Mouse (Mus musculus): ENCODE data around the gene Phf5a.
"Not testable (repeated sequence)": the region's sequence is repeated elsewhere in the genome, so short reads cannot be mapped to it uniquely, and the experiment has no call there.

The Phf5a gene

DNA sequence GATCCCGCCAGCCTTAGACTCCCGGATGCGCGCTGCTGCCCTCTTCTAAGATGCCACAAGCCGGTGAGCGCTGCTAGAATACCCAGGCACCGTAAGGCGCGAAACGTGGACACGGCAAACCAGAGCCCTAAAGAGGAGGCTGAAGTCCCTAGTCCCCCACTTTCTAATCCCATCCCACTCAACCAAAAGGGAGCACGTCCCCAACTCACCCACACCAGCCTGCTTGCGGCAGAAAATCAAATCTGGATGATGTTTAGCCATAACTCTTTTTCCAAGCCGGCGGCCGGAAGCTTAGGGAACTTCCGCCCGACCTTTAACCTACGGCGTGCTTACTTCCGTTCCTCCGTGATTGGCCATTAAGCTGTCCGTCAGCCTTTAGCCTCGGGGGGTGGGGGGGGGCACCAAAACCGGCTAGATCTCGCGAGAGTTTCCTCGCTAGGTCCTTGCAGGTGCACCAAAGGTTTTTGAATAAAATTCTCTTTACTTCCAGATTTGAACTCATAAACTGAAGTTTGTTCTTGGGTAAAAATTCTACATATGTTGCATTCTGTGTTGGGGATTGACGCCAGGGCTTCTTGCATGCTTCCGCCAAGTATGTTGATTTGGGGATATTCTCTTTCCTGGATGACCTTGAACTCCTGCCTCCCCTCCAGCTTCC is at the start of gene Phf5a:
Gene Phf5a, minus strand, starts transcription at position 308 of the 658 bp plus-strand sequence.
- peaks cover 19% of the 10 kb centered on the region for H3K36me3 ChIP-seq (ENCODE audit: control insufficient read depth, insufficient read depth, low read length, poor library complexity, severe bottlenecking)
- H3K27me3 ChIP-seq (ENCODE audit: control insufficient read depth, insufficient read depth, low read length, poor library complexity, severe bottlenecking), result no peaks in the 10 kb centered on the region
- DNase-seq (ENCODE audit: low read depth, low spot score), result peak; percentile 98

DNA sequence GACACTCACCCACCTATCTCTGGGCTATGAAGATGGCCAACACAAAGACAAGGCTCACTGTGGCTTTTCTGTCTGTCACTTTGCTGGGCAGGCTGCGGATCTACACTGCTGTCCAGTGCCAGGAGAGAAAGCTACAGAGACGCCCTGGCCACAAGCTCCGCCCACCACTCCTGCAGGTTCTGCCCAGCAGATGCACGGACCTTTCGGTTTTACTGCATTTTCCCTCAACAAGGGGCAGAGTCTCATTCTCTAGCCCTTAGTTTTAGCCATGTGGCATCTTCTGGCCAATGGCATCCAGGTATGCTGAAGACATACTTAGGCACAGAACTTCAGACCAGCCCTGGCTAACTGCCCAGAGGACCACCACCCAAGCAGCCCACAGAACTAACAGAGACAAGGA is 49.5 kb upstream of the Phf5a start:
- DNase-seq (ENCODE audit: low read depth, low spot score), result no peak
- H3K36me3 ChIP-seq (ENCODE audit: control insufficient read depth, insufficient read depth, low read length, poor library complexity, severe bottlenecking), result no peaks in the 10 kb centered on the region
- H3K27me3 ChIP-seq (ENCODE audit: control insufficient read depth, insufficient read depth, low read length, poor library complexity, severe bottlenecking), result no peaks in the 10 kb centered on the region

DNA sequence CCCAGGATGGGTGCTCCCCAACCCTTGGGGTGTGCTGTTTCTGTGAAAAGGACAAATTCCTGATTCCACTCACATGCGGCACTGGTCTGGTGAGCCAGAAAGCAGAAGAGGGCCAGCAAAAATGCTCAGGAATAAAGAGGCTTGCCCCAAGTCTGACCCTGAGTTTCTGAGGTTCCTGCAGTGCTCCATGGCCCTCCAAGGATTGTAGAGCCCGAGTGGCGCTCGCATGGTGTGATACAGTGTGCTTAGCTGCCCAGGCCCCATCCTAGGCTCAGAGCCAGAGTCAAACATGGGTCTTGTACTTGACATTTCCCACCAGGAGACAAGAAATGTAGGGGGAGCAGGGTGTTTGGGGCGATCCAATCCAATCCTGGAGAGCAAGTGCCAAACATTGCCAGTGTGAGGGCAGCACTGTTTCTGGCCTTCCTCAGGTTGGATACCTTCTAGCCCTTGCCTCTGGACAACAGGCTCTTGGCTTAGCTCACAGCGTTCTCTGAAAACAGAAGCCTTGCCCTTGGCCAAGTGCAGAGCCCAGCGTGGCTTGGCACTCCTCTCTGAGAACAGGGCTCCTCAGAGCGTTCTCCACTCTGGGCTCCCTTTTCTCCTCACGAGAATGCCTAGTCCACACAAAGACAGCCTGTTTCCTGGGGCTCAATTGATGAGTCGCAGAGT is 49.0 kb upstream of the Phf5a start:
- Histone ChIP-seq H3K27me3 (ENCODE audit: control insufficient read depth, insufficient read depth, low read length, poor library complexity, severe bottlenecking) (no peaks in the 10 kb centered on the region), H3K36me3 (ENCODE audit: control insufficient read depth, insufficient read depth, low read length, poor library complexity, severe bottlenecking) (no peaks in the 10 kb centered on the region)
- no peak for DNase-seq (ENCODE audit: low read depth, low spot score)

DNA sequence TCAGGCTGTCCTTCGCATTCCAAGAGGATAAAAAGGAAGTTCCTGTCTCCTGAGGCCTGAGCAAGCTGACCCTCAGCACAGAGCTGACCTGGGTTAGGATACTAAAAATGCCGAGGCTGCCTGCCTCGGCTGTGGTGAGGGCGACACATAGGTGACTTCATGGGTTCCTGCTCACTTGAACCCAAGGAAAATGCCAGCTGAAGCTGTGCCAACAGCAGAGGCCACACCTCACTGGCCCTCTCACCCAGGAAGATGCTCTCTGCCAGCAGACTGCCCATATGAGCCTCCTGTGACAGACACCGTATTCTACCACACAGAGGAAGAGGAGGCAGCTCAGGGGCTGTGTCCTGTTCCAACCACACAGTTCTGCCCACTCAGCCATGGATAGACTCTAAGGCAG is 47.4 kb upstream of the Phf5a start:
- no peak for DNase-seq (ENCODE audit: low read depth, low spot score)
- Histone ChIP-seq H3K27me3 (ENCODE audit: control insufficient read depth, insufficient read depth, low read length, poor library complexity, severe bottlenecking) (no peaks in the 10 kb centered on the region), H3K36me3 (ENCODE audit: control insufficient read depth, insufficient read depth, low read length, poor library complexity, severe bottlenecking) (no peaks in the 10 kb centered on the region; the same call in 1 of the 2 replicates)

DNA sequence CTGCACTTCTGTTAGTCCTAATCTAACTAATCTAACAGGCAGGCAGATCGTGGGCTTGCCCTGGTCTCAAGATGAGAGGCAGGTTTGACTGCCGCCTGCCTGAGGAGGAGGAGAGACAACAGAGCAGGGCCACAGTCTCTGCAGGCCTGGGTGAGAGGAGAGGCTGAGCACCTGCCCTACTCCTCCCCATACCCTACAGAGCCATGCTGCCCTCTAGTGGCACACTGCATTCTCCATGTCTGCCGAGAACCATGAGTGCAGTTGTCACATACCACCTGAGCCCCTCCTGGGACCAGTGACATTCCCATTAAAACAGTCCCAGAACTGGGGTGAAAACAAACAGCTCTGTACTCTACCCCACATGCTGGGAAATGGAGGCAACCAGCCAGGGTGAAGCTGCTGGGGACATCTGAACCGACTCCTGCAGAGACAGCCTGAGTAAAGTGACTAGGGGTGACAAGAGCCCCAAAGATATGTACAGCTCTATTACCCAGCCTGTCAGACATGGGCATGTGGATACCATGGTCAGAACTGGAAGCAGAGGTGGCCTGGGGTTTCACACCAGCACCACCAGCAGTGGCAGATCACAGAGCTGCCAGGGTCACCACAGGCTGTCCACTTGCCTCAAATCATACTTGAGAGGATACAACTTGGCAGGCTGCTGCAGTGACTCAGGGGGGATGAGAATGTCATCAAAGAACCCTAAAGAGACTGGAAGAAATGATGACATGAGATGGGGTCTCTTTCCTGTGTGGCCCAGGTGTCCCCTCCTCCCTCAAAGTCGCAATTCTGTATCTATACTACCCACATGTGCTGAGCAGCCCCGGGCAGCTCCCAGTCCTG is 46.1 kb upstream of the Phf5a start:
- Histone ChIP-seq H3K27me3 (ENCODE audit: control insufficient read depth, insufficient read depth, low read length, poor library complexity, severe bottlenecking) (no peaks in the 10 kb centered on the region), H3K36me3 (ENCODE audit: control insufficient read depth, insufficient read depth, low read length, poor library complexity, severe bottlenecking) (no peaks in the 10 kb centered on the region; the same call in 1 of the 2 replicates)
- peak; percentile 85 for DNase-seq (ENCODE audit: low read depth, low spot score)

DNA sequence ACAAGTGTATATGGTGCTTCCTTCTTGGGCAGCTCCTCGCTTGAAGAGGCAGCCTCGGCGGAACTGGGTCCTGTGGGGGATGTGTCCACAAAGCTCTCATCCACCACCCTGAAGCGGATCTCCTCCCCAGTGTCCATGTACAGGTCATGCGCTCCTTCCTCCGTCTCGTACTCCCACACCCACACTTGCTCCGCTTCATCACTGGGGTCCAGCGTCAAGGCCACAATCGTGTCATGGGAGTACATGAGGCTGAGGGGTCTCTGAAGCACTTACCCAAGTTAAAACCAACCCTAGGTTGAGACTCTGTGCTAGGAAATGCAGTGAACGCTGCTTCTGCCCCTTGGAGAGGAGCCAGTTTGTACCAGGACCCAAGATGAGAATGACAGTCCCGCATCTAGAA is 45.5 kb upstream of the Phf5a start:
- peaks cover under 1% of the 10 kb centered on the region; the same call in 1 of the 2 replicates for H3K36me3 ChIP-seq (ENCODE audit: control insufficient read depth, insufficient read depth, low read length, poor library complexity, severe bottlenecking)
- no peaks in the 10 kb centered on the region for H3K27me3 ChIP-seq (ENCODE audit: control insufficient read depth, insufficient read depth, low read length, poor library complexity, severe bottlenecking)
- no peak for DNase-seq (ENCODE audit: low read depth, low spot score)

DNA sequence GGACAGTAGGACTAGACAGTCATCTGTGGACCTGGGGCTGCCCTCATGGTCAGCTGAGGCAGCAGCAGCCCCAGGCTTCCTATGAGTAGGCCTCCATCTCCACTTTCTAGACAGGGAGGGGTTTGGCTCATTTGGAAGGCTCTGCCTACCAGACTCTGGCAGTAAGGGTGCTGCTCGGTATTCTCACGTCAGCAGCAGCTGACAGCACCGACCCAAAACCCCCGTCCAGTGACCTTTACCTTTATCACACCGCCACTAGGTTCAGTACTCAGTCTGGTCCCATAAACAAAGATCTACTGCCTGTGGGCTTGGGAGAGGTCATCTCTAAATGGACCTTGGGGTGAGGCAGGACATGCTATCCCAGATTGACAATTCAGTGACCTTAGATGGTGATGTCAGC is 44.0 kb upstream of the Phf5a start:
- H3K36me3 ChIP-seq (ENCODE audit: control insufficient read depth, insufficient read depth, low read length, poor library complexity, severe bottlenecking), result peaks cover 2% of the 10 kb centered on the region; the same call in 1 of the 2 replicates
- no peak for DNase-seq (ENCODE audit: low read depth, low spot score)
- H3K27me3 ChIP-seq (ENCODE audit: control insufficient read depth, insufficient read depth, low read length, poor library complexity, severe bottlenecking), result no peaks in the 10 kb centered on the region

DNA sequence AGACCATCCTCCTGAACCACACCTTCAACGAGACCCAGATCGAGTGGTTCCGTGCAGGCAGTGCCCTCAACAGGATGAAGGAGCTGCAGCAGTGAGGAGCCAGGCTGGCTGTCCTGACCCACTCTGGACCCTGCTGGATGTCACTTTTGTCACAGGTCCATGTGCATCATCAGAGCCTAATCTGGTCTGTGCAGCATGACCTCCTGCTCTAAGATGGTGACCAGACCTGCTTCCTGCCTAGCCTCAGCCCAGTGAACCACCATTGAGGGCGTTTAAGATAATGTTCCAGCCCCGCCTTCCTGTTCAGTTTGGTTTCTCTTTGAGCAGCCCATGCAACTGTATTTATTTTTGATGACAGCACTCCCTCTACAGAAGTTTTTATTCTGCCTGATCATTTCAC is 43.0 kb upstream of the Phf5a start:
- no peak for DNase-seq (ENCODE audit: low read depth, low spot score)
- Histone ChIP-seq H3K36me3 (ENCODE audit: control insufficient read depth, insufficient read depth, low read length, poor library complexity, severe bottlenecking) (peaks cover 2% of the 10 kb centered on the region; the same call in 1 of the 2 replicates), H3K27me3 (ENCODE audit: control insufficient read depth, insufficient read depth, low read length, poor library complexity, severe bottlenecking) (no peaks in the 10 kb centered on the region)

DNA sequence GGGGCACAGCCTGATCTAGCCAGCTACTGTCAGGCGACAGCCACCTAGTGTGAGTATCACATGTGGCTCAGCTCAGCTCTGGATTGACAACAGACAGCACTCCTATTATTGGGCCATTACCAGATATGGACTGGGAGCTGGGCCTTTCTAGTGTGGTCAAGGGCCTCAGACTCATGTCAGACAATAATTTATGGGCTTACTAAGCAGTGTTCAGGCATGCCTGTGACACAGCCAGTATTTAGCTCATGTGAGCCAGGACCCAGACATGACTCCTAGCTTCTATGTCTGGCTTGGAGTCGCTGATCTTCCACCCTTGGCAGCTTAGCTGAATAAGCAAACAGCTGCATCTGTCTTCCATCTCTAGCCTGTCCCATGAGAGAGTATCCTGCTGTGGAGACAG is 40.8 kb upstream of the Phf5a start:
- Histone ChIP-seq H3K27me3 (ENCODE audit: control insufficient read depth, insufficient read depth, low read length, poor library complexity, severe bottlenecking) (no peaks in the 10 kb centered on the region), H3K36me3 (ENCODE audit: control insufficient read depth, insufficient read depth, low read length, poor library complexity, severe bottlenecking) (peaks cover 2% of the 10 kb centered on the region; the same call in 1 of the 2 replicates)
- DNase-seq (ENCODE audit: low read depth, low spot score), result no peak

DNA sequence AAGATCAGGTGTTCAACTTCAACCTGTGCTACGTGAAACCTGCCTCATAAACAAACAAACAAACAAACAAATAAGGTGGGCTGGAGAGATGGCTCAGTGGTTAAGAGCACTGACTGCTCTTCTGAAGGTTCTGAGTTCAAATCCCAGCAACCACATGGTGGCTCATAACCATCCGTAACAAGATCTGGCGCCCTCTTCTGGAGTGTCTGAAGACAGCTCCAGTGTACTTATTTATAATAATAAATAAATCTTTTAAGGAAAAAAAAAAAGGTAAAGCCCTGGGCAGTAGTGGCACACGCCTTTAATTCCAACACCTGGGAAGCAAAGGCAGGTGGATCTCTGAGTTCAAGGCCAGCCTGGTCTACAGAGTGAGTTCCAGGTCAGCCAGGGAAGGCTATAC is 37.1 kb upstream of the Phf5a start:
- not testable (repeated sequence) for H3K36me3 ChIP-seq (ENCODE audit: control insufficient read depth, insufficient read depth, low read length, poor library complexity, severe bottlenecking); H3K27me3 ChIP-seq (ENCODE audit: control insufficient read depth, insufficient read depth, low read length, poor library complexity, severe bottlenecking); DNase-seq (ENCODE audit: low read depth, low spot score)

DNA sequence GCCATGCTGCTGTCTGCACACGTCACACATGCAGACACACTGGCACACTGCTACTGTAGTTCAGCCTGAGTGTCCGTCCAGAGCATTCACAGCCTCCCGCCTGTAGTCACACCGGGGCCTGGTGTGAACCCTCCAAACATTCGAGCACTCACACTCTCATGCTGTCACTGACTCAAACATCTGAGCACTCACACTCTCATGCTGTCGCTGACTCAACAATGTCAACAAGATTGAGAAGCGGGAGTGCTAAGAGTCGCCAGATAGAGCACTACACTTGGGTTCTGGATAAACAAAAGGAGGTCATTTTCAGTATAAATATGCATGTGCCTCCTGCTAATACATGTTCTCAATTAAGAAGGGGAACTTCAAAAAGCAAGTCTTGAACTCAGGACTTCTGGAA is 36.2 kb upstream of the Phf5a start:
- no peak for DNase-seq (ENCODE audit: low read depth, low spot score)
- no peaks in the 10 kb centered on the region for H3K27me3 ChIP-seq (ENCODE audit: control insufficient read depth, insufficient read depth, low read length, poor library complexity, severe bottlenecking)

DNA sequence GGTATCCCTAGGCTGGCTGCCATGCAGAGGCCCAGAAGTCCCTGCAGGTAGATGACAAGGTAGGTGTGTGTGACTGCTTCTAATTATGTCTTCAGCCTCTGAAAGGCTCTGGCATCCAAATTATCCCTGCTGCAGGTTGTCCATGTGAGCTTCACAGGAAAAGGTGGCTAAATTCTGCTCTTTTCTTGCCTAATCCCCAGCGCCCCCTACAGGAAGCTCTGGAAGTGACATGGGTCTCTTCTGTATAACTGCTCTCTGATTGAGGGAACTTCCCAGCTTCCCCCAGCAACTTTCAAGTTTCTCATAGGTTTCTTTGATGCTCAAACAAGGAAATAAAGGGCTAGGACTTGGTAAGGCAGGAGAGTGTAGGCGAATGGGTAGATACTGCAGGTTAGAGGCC is 33.2 kb upstream of the Phf5a start:
- peak; percentile 82 for DNase-seq (ENCODE audit: low read depth, low spot score)
- Histone ChIP-seq H3K36me3 (ENCODE audit: control insufficient read depth, insufficient read depth, low read length, poor library complexity, severe bottlenecking) (peaks cover 7% of the 10 kb centered on the region), H3K27me3 (ENCODE audit: control insufficient read depth, insufficient read depth, low read length, poor library complexity, severe bottlenecking) (no peaks in the 10 kb centered on the region)

More for the DNA sequence above, 36.2 kb upstream of the Phf5a start:
- peaks cover 6% of the 10 kb centered on the region for H3K36me3 ChIP-seq (ENCODE audit: control insufficient read depth, insufficient read depth, low read length, poor library complexity, severe bottlenecking)

DNA sequence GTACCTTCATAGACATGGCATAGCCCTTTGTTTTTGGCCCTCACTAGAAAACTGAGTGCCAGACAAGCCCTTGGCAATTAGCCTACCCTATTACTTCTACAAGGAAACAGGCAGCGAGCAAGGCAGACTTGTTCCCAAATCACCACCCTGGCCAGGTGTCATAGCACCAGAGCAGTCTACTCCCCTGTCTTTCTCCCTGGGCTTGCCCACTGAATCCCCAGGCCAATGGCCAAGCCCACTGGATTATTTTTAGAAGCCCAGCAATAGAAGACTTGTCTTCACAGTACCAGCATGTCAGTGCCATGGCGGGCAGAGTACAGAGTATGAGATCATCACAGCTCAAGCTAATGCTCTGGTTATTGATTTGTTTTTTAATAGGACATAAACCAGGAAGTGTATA is 27.0 kb upstream of the Phf5a start:
- no peaks in the 10 kb centered on the region for H3K27me3 ChIP-seq (ENCODE audit: control insufficient read depth, insufficient read depth, low read length, poor library complexity, severe bottlenecking)
- peaks cover 5% of the 10 kb centered on the region for H3K36me3 ChIP-seq (ENCODE audit: control insufficient read depth, insufficient read depth, low read length, poor library complexity, severe bottlenecking)
- no peak for DNase-seq (ENCODE audit: low read depth, low spot score)

DNA sequence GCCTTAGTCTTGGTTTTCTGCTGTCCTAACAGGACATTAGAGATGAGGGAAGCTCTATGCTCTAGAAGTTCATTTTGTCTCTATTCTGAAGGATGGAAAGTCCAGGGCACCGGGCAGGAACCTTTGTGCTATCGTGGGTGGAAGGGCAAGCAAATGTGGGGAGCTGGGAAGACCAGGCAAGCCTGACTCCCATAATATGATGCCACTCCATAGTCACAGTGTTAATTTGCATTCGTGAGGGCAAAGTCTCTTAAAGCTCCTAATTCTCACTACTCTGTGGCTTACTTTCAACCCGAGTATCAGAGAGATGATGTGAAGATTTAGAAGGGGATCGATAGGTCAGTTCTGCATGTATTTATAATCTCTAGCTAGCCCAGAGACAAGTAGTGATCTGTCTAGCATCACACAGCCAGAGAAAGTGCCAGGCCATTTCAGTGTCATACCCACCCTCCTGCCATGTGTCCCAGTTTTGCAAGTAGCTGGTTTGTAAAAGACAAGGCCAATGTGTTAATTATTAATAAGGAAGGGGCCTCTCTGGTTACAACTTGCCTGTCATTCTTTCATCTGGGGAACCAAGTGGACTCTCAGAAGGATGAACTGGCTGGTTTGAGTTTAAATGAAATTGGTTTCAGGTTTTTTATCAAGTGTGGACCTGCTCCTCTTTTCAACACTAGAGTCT is 26.0 kb upstream of the Phf5a start:
- Histone ChIP-seq H3K36me3 (ENCODE audit: control insufficient read depth, insufficient read depth, low read length, poor library complexity, severe bottlenecking) (peaks cover 5% of the 10 kb centered on the region), H3K27me3 (ENCODE audit: control insufficient read depth, insufficient read depth, low read length, poor library complexity, severe bottlenecking) (no peaks in the 10 kb centered on the region)
- no peak for DNase-seq (ENCODE audit: low read depth, low spot score)

Data from splenic B cell, adult 2 months (primary cell).